Mouse (Mus musculus) kidney, adult 11 months (tissue): ENCODE data around the gene Tcf15.

Experiments
- DNase-seq: peaks from one replicate; pipeline ENCODE4 v3.0.0; 2022

Tcf15 gene

DNA sequence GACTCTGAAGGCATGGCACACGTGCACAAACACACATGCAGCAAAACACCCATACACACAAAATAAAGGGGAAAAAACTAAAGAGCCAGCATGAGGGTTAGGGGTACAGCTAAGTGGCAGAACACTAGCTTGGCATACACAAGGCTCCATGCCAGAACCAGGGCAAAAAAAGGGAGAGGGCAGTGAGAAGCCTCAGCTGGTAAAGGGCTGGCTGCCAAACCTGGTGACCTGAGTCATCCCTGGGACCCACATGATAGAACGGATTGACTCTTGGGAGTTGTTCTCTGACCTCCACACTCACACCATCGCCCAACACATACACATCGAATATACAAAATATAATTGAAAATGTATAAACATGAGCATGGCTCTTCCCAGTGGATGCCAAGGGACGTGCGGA lies 33.3 kb downstream of the Tcf15 start:
- no peak for DNase-seq

DNA sequence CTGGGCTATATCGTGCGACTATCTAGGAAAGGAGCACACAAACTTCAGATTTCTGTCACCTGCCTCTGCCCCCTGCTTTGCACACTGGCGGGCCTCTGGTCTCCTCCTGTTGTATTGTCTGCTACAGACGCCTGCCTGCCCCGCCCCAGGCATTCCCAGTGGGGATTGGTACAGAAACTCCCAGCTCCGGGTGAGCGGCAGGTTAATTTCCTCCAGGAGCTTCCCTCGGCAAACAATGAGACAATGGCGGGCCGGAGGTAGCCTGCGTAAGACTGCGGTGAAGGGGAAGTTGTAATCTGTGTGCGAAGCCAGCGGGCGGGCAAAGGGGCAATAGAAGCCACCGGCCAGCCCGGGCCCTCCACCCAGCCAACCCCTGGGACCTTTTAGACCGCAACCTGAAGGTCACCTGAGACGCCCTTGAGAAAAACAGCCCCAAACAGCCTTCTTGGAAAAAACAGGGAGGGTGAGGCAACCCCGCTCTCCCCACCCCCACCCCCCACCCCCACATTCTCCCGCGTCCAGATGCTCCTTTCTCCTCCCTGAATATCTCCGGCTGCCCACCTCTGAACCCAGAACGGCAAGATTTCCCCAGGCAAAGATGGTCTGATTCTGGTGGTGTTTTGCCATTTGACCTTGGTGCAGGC lies 33.9 kb downstream of the Tcf15 start:
- peak; percentile 65 for DNase-seq

DNA sequence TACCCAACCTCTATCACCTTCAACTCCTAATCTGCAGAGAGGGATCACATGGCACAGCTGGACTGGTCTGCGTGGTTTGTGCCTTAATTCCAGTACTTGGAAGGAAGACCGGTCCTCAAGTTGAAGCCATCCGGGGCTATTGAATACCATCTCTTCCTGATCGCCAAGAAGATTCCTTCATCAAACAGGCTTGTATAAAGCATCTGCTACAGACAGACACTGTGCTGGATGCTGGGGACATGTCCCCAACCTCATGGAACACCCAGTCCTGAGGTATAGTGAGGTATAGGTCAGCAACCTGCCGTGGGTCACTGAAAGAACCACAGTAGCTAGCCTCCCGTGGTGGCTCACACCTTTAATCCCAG lies 34.4 kb downstream of the Tcf15 start:
- no peak for DNase-seq

DNA sequence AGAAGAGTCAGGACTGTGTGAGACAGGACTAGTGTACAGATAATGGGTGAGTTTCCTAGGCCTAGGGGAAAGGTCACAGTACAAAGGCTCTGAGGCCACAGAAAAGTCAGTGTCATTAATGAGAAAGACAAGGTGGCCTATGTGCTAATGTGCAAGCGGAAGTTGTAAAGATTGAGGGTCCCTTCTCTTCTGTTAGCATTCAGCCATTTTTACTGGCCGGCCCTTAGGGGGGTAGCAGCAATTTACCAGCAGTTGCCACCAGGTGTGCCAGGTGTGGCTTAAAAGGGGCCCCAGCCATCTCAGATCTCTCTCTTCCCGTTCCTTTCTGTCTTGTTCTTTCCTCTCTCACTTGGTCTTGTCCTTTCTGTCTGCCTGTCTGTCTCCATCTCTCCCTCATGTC lies 35.0 kb downstream of the Tcf15 start:
- DNase-seq = no peak

DNA sequence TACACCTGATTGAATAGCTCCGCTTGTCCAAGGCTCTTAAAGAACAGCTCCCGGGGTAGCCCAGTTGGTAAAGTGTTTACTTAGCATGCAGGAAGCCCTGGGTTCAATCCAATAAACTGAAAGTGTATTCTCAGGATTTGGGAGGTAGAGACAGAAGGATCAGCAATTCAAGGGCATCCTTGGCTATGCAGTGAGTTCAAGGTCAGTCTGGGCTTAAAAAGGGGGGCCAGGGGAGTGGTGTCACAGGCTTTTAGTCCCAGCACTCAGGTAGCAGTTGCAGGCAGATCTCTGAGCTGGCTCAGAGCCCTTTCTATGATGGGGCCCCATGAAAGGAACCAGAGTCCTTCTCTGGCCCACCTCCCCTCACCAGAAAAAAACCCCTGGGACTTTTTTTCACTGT lies 35.9 kb downstream of the Tcf15 start:
- DNase-seq = no peak

DNA sequence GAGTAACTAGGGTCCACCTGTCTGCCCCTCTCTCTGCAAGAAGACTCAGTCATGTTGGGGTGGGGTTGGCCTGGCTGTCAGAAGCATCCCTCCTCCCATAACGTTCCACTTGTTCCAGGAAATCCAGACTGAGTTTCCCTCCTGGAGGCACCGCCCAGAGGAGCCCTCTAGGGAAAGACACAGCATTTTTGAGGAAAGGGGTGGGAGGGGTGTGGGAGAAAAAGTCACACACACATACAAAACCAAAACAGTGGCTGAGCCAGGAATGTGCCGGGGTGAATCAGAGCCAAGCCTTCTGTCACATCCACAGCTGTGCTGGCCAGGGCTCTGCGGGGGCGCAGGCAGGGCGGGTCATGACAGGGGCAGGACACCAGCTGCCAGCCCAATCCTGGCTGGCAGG lies 37.0 kb downstream of the Tcf15 start:
- peak; percentile 84 for DNase-seq

DNA sequence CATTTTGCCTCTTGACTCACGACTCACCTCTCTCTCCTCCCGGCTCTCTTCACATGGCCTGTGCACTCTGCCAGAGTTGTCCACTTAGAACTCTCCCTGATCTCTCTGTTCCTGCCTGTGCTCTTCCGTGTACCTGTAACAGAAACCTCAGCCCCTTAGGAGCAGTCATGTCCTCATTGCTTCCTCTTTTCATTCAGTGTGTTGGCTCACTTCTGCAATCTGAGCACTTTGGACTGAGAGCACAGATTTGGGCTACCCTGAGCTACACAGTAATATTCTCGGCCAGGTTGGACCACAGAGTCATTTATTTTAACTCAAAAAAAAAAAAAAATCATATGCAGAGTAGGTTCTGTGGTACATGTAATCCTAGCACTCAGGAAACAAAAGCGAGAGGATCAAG lies 43.8 kb downstream of the Tcf15 start:
- DNase-seq = no peak

DNA sequence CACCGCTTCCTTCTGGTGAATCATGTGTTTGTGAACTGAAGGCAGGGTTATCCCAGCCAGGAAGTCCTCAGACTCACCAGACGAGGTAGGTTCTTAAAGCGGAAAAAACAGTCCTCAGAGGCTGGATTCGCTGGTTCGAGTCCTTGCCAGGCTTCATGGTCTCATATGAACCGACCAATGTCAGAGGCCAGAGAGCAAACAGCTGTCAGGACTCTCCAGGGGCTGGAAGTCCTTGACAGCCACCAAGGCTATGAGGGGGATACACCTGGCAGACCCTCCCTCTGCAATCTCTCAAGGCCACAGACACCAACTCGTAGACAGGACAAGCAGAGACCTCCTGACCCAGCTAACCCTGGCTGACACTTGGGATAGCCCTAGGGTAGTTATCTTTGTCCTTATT lies 45.9 kb downstream of the Tcf15 start:
- DNase-seq = no peak

DNA sequence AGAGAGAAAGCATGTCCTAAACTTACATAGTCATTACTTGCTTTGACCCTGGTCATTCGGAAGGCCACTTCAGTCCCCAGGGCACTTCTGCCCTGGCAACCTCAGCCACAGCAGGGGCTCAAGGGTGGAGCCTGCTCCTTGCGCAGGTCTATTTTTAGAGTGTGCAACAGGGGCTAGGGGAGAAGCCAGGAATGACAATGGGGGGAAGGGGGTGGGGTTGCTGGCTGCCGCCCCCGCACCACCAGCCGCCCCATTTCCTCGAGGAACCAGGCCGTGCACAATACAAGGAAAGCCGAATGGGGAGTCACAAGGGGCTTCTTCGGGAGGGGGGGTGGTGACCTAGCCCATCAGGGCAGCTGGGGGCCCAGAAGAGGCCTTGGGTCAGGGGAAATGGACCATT lies 46.3 kb downstream of the Tcf15 start:
- DNase-seq = peak; percentile 15

DNA sequence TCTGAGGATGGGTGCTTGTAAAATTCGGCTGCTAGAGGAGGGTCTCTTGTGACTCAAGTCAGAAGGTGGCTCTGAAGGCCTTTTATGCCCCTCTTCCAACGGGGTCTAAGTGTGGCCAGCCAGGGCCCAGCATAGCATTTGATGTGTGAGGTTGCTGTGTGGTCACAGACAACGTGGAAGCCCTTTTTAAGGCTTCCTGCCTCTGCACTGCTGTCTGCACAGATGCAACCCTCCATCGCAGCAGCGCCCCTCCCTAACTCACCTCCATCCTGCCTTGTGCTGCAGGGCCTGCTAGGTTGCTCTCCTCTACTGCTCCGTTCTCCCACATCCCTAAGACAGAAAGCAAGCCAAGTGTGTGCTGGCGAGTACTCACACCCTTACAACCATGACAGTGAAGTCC lies 46.8 kb downstream of the Tcf15 start:
- DNase-seq = no peak

DNA sequence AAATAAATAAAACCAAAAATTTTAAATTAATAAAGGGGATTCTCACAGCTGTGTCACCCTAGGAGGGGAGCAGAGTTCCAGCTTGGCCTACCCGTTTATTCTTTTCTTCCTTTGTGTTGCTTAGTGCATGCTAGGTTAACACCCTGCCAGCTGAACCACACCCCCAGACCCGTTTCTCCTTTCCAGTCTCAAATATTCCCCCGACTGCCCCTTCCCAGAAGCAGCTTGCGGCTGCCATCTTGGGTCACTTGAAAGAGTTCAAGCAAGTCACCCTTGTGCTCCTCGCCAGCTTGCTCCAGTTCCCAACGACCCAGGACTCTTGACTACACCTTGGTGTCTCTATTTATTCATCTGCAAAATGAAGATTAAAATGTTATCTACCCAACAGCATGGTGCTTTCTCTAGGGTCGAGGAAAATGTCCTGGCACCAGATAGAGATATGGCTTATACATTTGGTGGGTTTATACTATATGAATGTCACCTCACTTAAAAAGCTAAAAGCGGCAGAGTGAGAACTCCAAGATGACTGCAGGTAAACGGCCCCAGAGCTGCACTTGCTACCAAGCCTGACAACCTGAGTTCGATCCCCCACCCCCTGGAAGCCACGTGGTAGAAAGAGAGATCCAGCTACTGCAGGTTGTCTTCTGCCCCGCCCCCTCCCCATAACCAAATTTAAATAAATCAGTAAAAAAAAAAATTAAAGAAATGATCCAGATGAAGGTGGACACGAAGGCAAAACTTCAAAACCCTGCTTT lies 49.4 kb downstream of the Tcf15 start:
- no peak for DNase-seq

DNA sequence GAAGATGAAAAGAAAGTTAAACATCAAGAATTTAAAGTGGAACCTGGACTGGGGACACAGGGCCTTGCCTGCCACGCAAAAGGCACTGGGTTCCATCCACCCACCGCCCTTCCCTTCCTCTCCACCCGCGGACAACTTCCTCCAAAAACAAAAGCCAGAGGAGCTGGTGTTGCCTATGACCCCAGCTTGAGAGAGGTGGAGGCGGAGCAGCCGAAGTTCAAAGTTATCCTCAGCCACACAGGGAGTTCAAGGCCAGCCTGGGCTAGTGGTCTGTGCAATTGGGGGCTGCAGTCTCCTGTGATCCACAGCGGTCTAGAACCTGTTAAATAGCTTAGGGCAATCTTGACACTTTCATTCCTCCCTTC lies 50.0 kb downstream of the Tcf15 start:
- DNase-seq = no peak

DNA sequence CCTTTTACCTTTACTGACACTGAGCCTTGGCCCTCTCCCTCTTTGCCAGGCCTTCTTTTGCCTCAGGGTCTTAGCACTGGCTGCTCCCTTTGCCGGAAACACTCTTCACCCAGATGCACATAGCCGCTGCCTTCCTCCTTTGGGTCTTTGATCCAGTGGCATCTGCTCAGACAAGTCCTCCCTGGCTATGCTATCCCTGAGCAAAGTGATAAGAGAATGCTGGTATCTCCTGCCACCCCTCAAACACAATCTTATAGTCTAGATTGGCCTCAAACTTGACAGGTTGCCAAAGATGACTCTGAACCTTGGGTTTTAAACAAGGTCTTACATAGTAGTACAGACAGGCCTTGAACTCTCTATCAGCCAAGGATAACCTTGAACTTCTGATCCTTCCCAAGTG lies 51.2 kb downstream of the Tcf15 start:
- DNase-seq = no peak

DNA sequence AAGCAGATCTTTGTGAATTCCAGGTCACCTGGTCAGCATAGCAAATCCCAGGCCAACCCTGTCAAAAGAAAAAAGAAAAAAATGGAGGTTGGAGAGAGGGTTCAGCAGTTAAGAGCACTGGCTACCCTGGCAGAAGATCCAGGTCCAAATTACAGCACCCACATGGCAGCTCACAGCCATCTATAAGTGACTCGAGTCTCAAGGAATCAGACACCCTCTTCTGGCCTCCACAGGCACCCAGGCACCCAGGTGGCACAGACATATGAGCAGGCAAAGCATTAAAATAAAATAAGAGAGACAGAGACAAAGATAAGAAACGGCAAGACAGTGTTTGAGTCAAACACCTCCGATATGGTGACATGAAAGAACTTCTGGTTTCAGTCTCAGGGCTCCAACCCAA lies 53.5 kb downstream of the Tcf15 start:
- DNase-seq = no peak

DNA sequence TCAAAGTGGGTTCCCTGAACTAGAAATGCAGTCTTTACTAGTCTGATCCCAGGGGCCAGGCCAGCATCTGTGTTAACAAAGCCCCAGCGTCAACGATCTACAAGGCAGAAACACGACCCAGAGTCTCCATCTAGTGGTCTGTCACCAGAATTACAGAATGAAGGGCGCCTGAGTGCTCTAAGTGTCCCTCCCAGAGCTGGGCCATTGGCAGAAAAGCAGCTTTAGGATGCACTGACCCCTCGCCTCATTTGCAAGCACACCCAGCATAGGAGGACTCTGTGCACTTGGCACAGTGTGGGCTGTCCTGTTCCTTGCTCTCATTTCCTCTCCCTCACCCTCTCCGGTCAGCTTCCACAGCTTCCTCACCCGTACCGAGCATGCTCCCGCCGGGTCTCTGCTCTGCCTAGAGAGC lies 53.9 kb downstream of the Tcf15 start:
- peak; percentile 69 for DNase-seq
